Mouse (Mus musculus) yolk sac, embryonic 10.5 days (tissue): Measurements from ENCODE around the gene Slc1a2.
A peak's percentile ranks its signal among the peaks of the same experiment; 100 is the strongest.

Experiments
- DNase-seq: peaks from one replicate; pipeline ENCODE4 v3.0.0-alpha.2; 2017; ENCODE audit warnings: low spot score

Slc1a2 gene

DNA sequence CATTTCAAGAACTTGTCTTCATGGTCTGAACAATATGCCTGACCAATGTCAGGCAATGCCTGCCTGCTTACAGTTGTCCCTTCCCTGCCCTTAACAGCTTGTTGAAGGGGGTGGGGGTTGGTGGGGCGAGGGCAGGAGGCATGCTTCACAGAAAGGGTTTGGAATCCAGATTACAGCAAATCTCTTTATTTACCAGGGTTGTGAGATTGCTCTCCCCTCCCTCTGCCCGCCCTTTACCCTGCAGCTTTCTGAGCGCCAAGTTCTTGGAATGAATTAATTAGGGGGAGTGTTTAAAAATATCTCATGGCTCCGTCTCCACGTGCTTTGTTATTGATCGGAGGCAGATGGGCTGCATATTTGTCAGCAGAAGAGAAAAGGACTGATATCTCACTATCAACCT, 4.9 kb downstream of the Slc1a2 start:
- no peak for DNase-seq

DNA sequence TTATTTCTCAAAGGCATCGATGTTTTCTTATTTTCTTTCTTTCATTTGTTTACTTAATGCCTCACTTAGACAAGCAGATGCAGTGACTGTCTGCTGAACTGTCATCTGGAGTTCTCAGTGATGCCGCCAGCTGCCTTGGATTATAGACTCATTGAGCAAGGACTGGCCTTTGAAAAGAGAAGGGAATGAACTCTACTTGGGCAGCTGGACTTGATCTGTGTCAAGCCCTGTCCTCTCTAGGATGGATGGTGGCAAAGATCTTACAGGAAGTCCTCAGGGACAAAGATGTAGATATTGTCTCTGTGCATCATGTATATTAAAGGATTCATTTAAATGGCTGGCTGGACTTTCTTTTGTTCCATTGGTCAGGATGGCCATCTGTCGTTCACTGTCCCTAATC, 5.4 kb downstream of the Slc1a2 start:
- DNase-seq: no peak

DNA sequence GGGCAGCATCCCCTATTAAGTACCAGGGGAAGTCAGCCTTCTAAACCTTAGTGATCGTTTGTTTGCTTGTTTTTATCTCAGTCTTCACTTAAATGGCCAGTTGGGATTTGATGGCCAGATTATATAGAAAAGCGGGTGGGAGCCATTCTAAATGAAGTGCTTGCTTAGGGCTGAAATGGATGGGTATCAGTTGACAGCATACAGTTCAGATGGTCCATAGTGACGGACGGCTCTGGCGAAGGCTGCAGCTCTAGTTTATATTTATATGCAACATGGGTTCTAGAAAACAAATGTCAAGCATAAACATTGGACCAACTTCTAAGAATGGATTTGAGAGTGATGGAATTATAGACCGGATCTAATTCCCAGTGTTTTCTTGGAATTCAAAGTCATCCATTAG, 9.5 kb downstream of the Slc1a2 start:
- DNase-seq: no peak

DNA sequence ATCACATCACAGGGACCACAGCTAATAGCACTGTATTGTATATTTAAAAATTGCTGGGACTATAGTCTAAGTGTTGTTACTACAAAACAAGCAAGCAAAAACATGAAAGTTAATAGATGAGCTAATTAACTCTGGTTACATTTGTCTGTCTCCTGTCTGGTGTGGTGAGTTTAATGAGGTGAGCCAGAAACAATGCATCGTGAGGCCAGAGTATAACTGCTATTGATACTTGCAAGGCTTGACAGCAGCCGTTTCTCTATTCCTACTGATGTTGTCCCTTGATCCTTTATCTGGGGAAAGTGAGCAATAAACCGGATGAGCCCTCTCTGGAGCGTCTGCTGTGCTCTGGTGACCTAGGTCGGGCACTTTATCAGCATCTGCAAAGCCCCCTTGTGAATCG, 11.1 kb downstream of the Slc1a2 start:
- DNase-seq: no peak

GRCm38 (mm10) chr2:102674582-102674981, 16.1 kb downstream of the Slc1a2 start:
- no peak for DNase-seq

GRCm38 (mm10) chr2:102675275-102675674, 16.8 kb downstream of the Slc1a2 start:
- peak; percentile 11 for DNase-seq

DNA sequence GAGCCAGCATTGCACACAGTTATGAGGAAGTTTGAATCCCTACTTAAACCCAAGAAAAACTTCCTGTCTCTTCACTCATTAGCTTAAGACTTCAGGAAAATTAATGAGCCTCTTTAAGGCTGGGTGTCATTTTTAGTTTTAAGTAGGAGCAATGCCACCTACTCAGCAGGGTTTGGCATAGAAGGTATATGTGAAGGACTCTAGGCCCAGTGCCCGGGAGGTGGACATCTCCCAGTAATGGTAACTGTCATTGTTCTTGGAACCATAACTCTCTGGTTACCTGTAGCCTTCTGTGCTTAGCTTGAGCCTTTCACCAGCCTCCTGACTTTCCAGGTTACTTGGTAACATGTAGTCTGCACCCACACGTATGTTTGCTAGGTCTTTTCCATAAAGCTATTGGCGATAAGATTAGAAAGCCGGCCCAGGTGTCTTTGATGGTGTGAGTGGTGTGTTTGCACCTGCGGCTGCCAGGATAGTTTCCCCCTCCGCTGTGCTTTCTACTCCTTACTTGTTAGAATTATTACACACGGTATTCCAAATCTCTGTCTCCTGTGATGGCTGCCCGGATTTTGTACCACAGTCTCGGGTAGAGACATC, 18.4 kb downstream of the Slc1a2 start:
- no peak for DNase-seq

DNA sequence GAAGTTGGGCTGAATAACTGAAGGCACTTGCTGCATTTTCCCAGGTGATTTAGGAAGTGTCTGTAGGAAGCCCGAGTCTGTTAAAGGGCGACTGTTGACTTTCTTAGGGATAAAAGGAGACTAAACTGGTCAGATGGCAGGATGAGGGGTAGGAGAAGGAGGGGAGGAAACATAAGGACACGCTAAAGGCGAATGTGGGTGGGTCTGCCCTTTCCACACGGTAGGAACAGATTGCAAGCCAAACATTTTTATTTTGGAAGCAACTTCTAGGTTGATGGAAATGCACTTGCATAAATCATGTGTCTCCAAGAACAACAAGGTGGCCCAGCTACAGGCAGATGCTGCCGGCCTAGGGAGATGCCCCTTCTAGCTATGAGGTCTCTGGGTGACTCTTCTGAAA, 18.9 kb downstream of the Slc1a2 start:
- no peak for DNase-seq

GRCm38 (mm10) chr2:102681351-102681750, 22.9 kb downstream of the Slc1a2 start:
- no peak for DNase-seq

DNA sequence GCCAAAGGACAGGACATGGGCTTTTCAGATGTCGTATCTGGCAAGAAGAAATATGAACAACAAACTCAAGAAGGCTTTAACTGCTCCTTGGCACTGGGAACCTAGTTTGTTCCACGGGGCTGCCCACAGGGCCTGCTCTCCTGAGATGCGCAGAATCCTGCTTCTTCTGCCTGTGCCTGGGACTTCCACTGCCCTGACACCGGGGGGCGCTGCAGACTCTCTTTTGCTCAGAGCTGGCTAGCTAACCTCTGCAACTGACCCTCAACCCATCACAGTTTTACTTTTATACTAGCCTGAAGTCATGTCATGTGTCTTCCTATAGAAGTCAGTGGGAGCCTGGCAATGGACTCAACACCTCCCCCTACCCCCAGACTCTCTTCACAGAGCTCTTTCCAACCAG, 23.7 kb downstream of the Slc1a2 start:
- DNase-seq: no peak

DNA sequence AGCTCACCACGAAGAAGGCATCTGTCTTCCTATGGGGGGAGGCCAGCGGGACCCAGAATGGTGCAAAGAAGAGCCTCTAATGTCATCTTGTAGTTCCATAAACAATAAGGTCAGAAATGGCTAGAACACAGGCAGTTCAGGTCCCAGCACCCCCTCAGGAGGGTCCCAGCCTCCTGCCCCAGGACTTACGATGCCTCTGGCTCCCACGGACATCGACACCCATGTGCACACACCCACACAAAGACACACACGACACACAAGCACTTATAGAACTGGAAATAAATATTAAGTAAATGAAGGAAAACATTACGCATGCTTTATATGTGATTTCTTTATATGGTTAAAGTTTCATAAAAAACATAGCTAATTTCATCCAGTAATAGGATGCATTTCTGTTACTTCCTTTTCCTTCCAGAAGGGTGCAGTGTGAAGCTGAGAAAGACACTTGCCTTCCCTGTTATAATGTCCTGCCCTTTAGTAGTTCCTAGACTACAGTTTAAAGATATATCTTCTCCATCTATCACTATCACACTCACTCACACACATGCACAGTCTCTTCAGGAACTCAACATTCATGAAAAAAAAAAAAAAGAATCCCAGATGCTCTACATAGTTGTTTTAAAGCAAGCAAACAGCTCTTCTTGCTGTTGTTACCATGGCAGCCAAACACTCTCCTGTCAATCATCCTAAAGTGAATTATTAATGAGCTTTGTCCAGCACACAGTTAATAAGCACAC, 27.1 kb downstream of the Slc1a2 start:
- no peak for DNase-seq

DNA sequence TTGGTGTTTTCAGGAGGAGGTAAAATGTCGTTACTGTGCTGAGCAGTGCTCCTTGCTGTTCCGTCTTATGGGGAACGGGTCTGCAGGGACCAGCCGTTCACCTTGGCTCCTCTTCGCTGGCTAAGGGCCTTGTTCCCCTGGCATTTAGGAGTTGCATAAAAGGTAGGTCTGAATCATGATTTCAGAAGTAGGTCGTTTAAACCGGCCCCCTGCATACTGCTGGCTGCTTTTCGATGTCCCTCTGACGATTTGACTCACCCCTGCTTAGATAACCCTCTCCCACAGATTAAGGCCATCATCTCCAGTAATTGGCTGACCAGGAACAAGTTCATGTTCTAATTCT, 27.6 kb downstream of the Slc1a2 start:
- DNase-seq: no peak

DNA sequence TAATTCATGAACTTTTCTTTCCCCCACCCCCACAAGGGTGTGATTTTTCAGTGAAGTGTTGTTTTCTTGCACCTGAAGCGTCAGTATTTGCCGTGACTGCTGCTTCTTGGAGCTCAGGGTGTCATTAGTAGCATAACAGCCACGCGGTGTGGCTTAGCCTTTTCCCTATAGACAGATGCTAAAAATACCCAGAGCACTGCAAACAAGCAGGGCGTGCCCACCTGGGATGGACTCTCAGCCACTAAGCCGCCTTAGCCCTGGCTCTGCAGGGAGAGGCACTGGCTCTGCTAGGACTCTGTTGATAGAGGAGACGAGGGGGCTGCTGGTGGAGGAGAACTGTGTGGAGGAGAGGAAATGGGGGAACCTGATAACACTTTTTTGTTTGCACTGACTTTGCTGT, 35.1 kb downstream of the Slc1a2 start:
- DNase-seq: no peak

- DNase-seq: no peak
Measured at GRCm38 (mm10) chr2:102694750-102695149, 36.3 kb downstream of the Slc1a2 start.

DNA sequence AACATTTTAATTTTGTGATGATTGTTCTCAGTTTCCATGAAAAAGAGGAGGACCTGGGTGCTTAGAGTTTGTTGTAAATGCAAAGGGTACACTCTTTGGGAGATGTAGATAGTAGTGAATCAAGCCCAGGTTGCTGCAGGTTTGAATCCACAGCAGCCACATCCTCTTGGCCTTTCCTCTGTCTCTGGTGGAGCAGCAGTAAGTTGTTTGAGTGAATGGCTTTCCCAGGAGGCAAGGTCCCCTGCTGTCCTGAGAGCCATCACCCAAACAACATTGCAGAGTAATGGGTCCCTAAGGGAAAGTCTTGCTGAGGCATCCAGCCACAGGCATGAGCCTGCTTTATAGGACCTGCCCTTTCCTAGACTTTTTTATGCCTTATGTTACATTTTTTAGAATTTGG, 37.1 kb downstream of the Slc1a2 start:
- DNase-seq: no peak

- DNase-seq: no peak
Measured at GRCm38 (mm10) chr2:102697732-102698131, 39.3 kb downstream of the Slc1a2 start.

DNA sequence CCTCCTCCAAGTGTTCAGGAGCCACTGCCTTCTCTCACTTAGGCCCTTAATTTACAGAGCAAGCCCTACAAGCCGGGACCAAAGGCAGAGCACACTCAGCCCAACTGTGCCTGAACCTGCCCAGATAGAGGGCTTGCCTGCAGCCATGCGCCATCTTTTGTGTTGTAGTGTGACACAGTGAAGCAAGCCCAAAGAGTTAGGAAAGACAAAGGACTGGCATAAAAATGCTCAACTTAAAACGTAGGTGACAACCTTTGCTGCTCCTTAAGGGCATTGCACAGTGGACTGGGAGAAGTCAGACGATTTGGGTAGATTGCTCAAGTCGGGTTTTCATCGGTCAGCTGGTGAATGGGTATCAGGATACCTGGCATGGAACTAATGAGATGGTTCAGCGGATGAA, 41.5 kb downstream of the Slc1a2 start:
- DNase-seq: no peak

- no peak for DNase-seq
Measured at GRCm38 (mm10) chr2:102700695-102701094, 42.2 kb downstream of the Slc1a2 start.

DNA sequence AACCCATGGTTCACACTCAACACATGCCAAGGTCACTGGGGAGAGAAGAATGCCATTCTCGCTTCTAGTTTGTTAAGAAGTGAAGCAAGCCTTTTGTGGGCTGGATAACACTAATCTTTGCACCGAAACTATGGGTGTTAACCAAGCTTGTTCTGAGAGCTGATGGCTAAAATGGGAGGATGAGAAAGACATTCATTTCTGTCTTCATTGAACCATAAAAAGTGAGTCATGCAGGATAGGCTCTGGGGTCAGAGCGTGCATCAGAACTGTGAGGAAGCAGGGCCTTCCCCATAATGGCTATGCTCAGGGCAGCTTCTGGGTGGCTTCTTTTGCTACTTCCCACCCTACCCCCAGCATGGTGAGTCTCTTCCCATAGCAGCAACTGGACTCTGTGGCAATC, 42.9 kb downstream of the Slc1a2 start:
- no peak for DNase-seq

GRCm38 (mm10) chr2:102703556-102703955, 45.1 kb downstream of the Slc1a2 start:
- no peak for DNase-seq

GRCm38 (mm10) chr2:102704781-102705180, 46.3 kb downstream of the Slc1a2 start:
- no peak for DNase-seq

- no peak for DNase-seq
Measured at GRCm38 (mm10) chr2:102711511-102711910, 53.1 kb downstream of the Slc1a2 start.

DNA sequence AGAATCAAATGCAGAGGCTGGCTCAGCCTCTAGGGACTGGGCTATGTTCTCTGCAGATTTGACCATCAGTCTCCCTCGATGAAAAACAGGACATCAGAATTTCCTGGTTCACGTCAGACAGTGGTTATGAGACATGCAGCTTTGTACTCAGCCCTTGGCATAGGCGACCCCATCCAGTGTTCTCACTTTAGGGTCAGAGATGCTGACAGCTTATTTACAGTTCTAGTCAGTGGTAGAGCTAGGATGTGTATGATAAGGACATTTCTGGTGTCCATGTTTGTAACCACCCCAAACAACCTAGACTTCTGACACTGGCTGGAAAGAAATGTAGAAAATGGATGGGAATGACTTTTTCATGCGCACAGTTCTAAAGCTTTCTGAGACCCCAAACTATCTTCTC, 53.6 kb downstream of the Slc1a2 start:
- no peak for DNase-seq
